Mouse (Mus musculus): ENCODE results near the gene Ccdc15. TPM values are rescaled to one million over a fixed set of nuclear protein-coding genes. Genes with fewer than 3 reads are reported as not detected.

The Ccdc15 gene
- polyA plus RNA-seq (2012; rRNA removed), result 0.43 and 0.60 TPM in 2 replicates

GRCm38 (mm10) chr9:37347988-37348642 lies at the start of gene Ccdc15:
TSS of gene Ccdc15 (minus strand) at chr9:37348432.
- under 1% methylated on average over 41 of the region's 41 CpGs for WGBS

GRCm38 (mm10) chr9:37393482-37394131 lies 45.4 kb upstream of the Ccdc15 start:
- WGBS, result 60% methylated on average over 8 of the region's 8 CpGs
- no peak for DNase-seq (ENCODE audit: low read depth, low spot score)

More at GRCm38 (mm10) chr9:37347988-37348642, at the start of gene Ccdc15:
- peak; percentile 97 for DNase-seq (ENCODE audit: low read depth, low spot score)

- no peak for DNase-seq (ENCODE audit: low read depth, low spot score)
- 75% methylated on average over 2 of the region's 2 CpGs for WGBS
These were observed 43.8 kb upstream of the Ccdc15 start for GRCm38 (mm10) chr9:37392071-37392470.

- WGBS, result 39% methylated on average over 2 of the region's 2 CpGs
- no peak for DNase-seq (ENCODE audit: low read depth, low spot score)
These were observed 42.7 kb upstream of the Ccdc15 start for GRCm38 (mm10) chr9:37390891-37391290.

GRCm38 (mm10) chr9:37384284-37385182 lies 36.3 kb upstream of the Ccdc15 start:
- WGBS, result 6% methylated on average over 54 of the region's 54 CpGs
- DNase-seq (ENCODE audit: low read depth, low spot score), result no peak

GRCm38 (mm10) chr9:37383161-37383560 lies 34.9 kb upstream of the Ccdc15 start:
- DNase-seq (ENCODE audit: low read depth, low spot score), result no peak
- 90% methylated on average over 6 of the region's 6 CpGs for WGBS

GRCm38 (mm10) chr9:37375718-37376117 lies 27.5 kb upstream of the Ccdc15 start:
- 76% methylated on average over 5 of the region's 5 CpGs for WGBS
- no peak for DNase-seq (ENCODE audit: low read depth, low spot score)

GRCm38 (mm10) chr9:37371232-37371801 lies 23.1 kb upstream of the Ccdc15 start:
- WGBS, result 24% methylated on average over 7 of the region's 7 CpGs
- no peak for DNase-seq (ENCODE audit: low read depth, low spot score)

GRCm38 (mm10) chr9:37368860-37369259 lies 20.6 kb upstream of the Ccdc15 start:
- DNase-seq (ENCODE audit: low read depth, low spot score), result no peak
- 30% methylated on average over 8 of the region's 8 CpGs for WGBS

GRCm38 (mm10) chr9:37368081-37368830 lies 20.0 kb upstream of the Ccdc15 start:
- 30% methylated on average over 11 of the region's 11 CpGs for WGBS
- peak; percentile 70 for DNase-seq (ENCODE audit: low read depth, low spot score)

- DNase-seq (ENCODE audit: low read depth, low spot score), result no peak
- WGBS, result 86% methylated on average over 17 of the region's 17 CpGs
These were observed 19.3 kb upstream of the Ccdc15 start, which contains the start of gene Hepacam for GRCm38 (mm10) chr9:37367301-37368080. TSS of gene Hepacam (plus strand) at chr9:37367351.

GRCm38 (mm10) chr9:37365706-37366105 lies 17.5 kb upstream of the Ccdc15 start:
- 22% methylated on average over 5 of the region's 5 CpGs for WGBS
- DNase-seq (ENCODE audit: low read depth, low spot score), result peak; percentile 71

GRCm38 (mm10) chr9:37364392-37364791 lies 16.2 kb upstream of the Ccdc15 start:
- DNase-seq (ENCODE audit: low read depth, low spot score), result no peak
- 54% methylated on average over 3 of the region's 3 CpGs for WGBS

- WGBS, result 78% methylated on average over 3 of the region's 3 CpGs
- DNase-seq (ENCODE audit: low read depth, low spot score), result no peak
These were observed 15.3 kb upstream of the Ccdc15 start for GRCm38 (mm10) chr9:37363551-37363950.

- DNase-seq (ENCODE audit: low read depth, low spot score), result no peak
- 70% methylated on average over 1 of the region's 1 CpGs for WGBS
These were observed 14.6 kb upstream of the Ccdc15 start for GRCm38 (mm10) chr9:37362881-37363280.

GRCm38 (mm10) chr9:37362084-37362483 lies 13.9 kb upstream of the Ccdc15 start:
- no peak for DNase-seq (ENCODE audit: low read depth, low spot score)

GRCm38 (mm10) chr9:37359331-37360220 lies 11.3 kb upstream of the Ccdc15 start:
- no peak for DNase-seq (ENCODE audit: low read depth, low spot score)
- 64% methylated on average over 6 of the region's 6 CpGs for WGBS
